Mouse (Mus musculus): ENCODE measurements at regions not wholly inside any gene's neighbourhood (a gene's known extent, or its start where the extent isn't known, plus 50 kb on each side); places are given as distances from the start of the nearest gene placed in this dataset.

- DNase-seq (ENCODE audit: low spot score in 2 of 2) = no peak
These were observed 507.9 kb upstream of the Nudt12 start for GRCm38 (mm10) chr17:59521107-59521506.

- peak in 1 of 2 experiments; percentile 6 for DNase-seq (ENCODE audit: low spot score in 2 of 2)
These were observed 475.2 kb upstream of the Nudt12 start for GRCm38 (mm10) chr17:59488354-59488753.
